Mouse (Mus musculus) stomach, postnatal 0 days (tissue): ENCODE measurements around the gene Tmem274. TPM values are rescaled to one million over a fixed set of nuclear protein-coding genes. Genes with fewer than 3 reads are reported as not detected.
"Not testable (repeated sequence)": the region's sequence is repeated elsewhere in the genome, so short reads cannot be mapped to it uniquely, and the experiment has no call there.

Experiments used
- ATAC-seq: fragments of 200-750 bp; cut with Nextera tagmentation; 2 replicates; pipeline ENCODE4 v1.8.0; 2017; ENCODE audit not compliant: low FRiP score, low TSS enrichment
- DNase-seq: peaks from one replicate; pipeline ENCODE4 v3.0.0-alpha.2; 2016; ENCODE audit warnings: low spot score
- H3K27ac ChIP-seq: fragments of 300-500 bp; sonication (generic); replicated peaks from 2 replicates; pipeline ENCODE4 v1.5.1; 2014; ENCODE audit warnings: mild to moderate bottlenecking, control low read depth
- H3K27me3 ChIP-seq: fragments of 300-500 bp; sonication (generic); 2 replicates; pipeline ENCODE4 v1.6.1; 2014; ENCODE audit warnings: low read length; ENCODE audit not compliant: control insufficient read depth, insufficient read depth
- H3K36me3 ChIP-seq: fragments of 300-500 bp; sonication (generic); 2 replicates; pipeline ENCODE4 v1.6.1; 2014; ENCODE audit warnings: low read length, mixed read lengths; ENCODE audit not compliant: control insufficient read depth, insufficient read depth
- H3K4me1 ChIP-seq: fragments of 300-500 bp; sonication (generic); replicated peaks from 2 replicates; pipeline ENCODE4 v1.6.1; 2014; ENCODE audit warnings: antibody characterized with exemption; ENCODE audit not compliant: control insufficient read depth, insufficient read depth
- H3K4me2 ChIP-seq: fragments of 300-500 bp; sonication (generic); replicated peaks from 2 replicates; pipeline ENCODE4 v1.6.1; 2014; ENCODE audit warnings: low read depth, mild to moderate bottlenecking, control low read depth, moderate library complexity
- H3K4me3 ChIP-seq: fragments of 300-500 bp; sonication (generic); 2 replicates; pipeline ENCODE4 v1.5.1; 2014; ENCODE audit warnings: low read depth, low read length, control low read depth
- H3K9ac ChIP-seq: fragments of 300-500 bp; sonication (generic); 2 replicates; pipeline ENCODE4 v1.6.1; 2014; ENCODE audit warnings: mild to moderate bottlenecking, low read length, control low read depth, mixed read lengths
- H3K9me3 ChIP-seq: fragments of 300-500 bp; sonication (generic); 2 replicates; pipeline ENCODE4 v1.6.1; 2016; ENCODE audit warnings: low read length; ENCODE audit not compliant: control insufficient read depth
- CTCF ChIP-seq: IDR thresholded peaks from 2 replicates; pipeline ENCODE4 v1.5.1; 2016; ENCODE audit warnings: antibody characterized with exemption, low read depth, mild to moderate bottlenecking, moderate library complexity
- EP300 ChIP-seq: optimal IDR thresholded peaks from 2 replicates; pipeline ENCODE3; 2016; ENCODE audit warnings: antibody characterized with exemption
- WGBS: fragments of 180-500 bp; shearing (Covaris S2); extraction: QIAGEN DNeasy Blood & Tissue Kit; methylation state at CpG from one replicate; pipeline ENCODE4 v1.1.7; 2014; 5-methylcytosine and 5-hydroxymethylcytosine counted together
- polyA plus RNA-seq: library from polyadenylated mRNA; unstranded; fragments of >200 nt; fragmentation: Nextera tagmentation; extraction: Ambion mirVana; gene quantifications from 2 replicates; pipeline ENCODE4 v1.2.1, GENCODE M21; 2015

Gene Tmem274
- not detected in 2 replicates for polyA plus RNA-seq

GRCm38 (mm10) chr4:149477078-149477477 is at the start of gene Tmem274:
Gene Tmem274 (plus strand): TSS chr4:149477378.
- no peak within 1 kb of the TSS for H3K27ac ChIP-seq
- H3K4me3 ChIP-seq = no peak within 1 kb of the TSS
- H3K9ac ChIP-seq = no peak within 1 kb of the TSS
- no peaks in the 10 kb centered on the region for H3K4me1 ChIP-seq
- no peak within 1 kb of the TSS for H3K4me2 ChIP-seq
- ATAC-seq (no peak), DNase-seq (no peak)
- no peaks in the 10 kb centered on the region for H3K9me3 ChIP-seq
- no peaks in the 10 kb centered on the region for H3K36me3 ChIP-seq
- WGBS = 86% methylated on average over 11 of the region's 11 CpGs
- TF ChIP-seq CTCF (no peak), EP300 (no peak)
- no peaks in the 10 kb centered on the region for H3K27me3 ChIP-seq

- Histone ChIP-seq H3K9ac (no peak overlapping the region), H3K4me1 (no peaks in the 10 kb centered on the region), H3K27me3 (no peaks in the 10 kb centered on the region), H3K9me3 (no peaks in the 10 kb centered on the region), H3K36me3 (no peaks in the 10 kb centered on the region), H3K4me2 (no peak overlapping the region), H3K4me3 (no peak overlapping the region), H3K27ac (no peak overlapping the region)
- TF ChIP-seq CTCF = no peak
- no peak for TF ChIP-seq EP300
- 82% methylated on average over 5 of the region's 5 CpGs for WGBS
- DNase-seq (no peak), ATAC-seq (no peak)
These were observed 47.6 kb upstream of the Tmem274 start for GRCm38 (mm10) chr4:149429592-149429991.

GRCm38 (mm10) chr4:149431887-149432286 is 45.3 kb upstream of the Tmem274 start:
- 86% methylated on average over 1 of the region's 1 CpGs for WGBS

GRCm38 (mm10) chr4:149440576-149440975 is 36.6 kb upstream of the Tmem274 start:
- no peak overlapping the region for H3K4me2 ChIP-seq

More at GRCm38 (mm10) chr4:149431887-149432286, 45.3 kb upstream of the Tmem274 start:
- ATAC-seq, H3K9me3 ChIP-seq, H3K27me3 ChIP-seq, H3K36me3 ChIP-seq, H3K27ac ChIP-seq, DNase-seq, H3K4me3 ChIP-seq, H3K4me1 ChIP-seq, H3K9ac ChIP-seq, H3K4me2 ChIP-seq: not testable (repeated sequence)

GRCm38 (mm10) chr4:149442436-149442835 is 34.7 kb upstream of the Tmem274 start:
- Histone ChIP-seq H3K4me2 (no peak overlapping the region), H3K9me3 (no peaks in the 10 kb centered on the region), H3K36me3 (no peaks in the 10 kb centered on the region), H3K27me3 (no peaks in the 10 kb centered on the region), H3K4me3 (no peak overlapping the region), H3K4me1 (peaks cover 3% of the 10 kb centered on the region; the same call in 1 of the 2 replicates), H3K9ac (no peak overlapping the region), H3K27ac (no peak overlapping the region)
- ATAC-seq = no peak
- DNase-seq = no peak
- WGBS = 19% methylated on average over 3 of the region's 3 CpGs
- no peak for TF ChIP-seq CTCF
- no peak for TF ChIP-seq EP300

More at GRCm38 (mm10) chr4:149440576-149440975, 36.6 kb upstream of the Tmem274 start:
- Histone ChIP-seq H3K36me3 (no peaks in the 10 kb centered on the region), H3K4me1 (no peaks in the 10 kb centered on the region), H3K9me3 (no peaks in the 10 kb centered on the region), H3K27me3 (no peaks in the 10 kb centered on the region), H3K9ac (no peak overlapping the region), H3K27ac (no peak overlapping the region), H3K4me3 (no peak overlapping the region)
- 63% methylated on average over 8 of the region's 8 CpGs for WGBS
- DNase-seq = no peak
- TF ChIP-seq CTCF = no peak
- no peak for TF ChIP-seq EP300
- ATAC-seq = no peak

- DNase-seq (no peak), ATAC-seq (no peak)
- TF ChIP-seq CTCF (no peak), EP300 (no peak)
- Histone ChIP-seq H3K4me3 (no peak overlapping the region), H3K36me3 (no peaks in the 10 kb centered on the region), H3K4me2 (no peak overlapping the region), H3K4me1 (peaks cover 3% of the 10 kb centered on the region; the same call in 1 of the 2 replicates), H3K9me3 (no peaks in the 10 kb centered on the region), H3K27me3 (no peaks in the 10 kb centered on the region), H3K27ac (no peak overlapping the region; the same call in 1 of the 2 replicates), H3K9ac (no peak overlapping the region)
- WGBS = 51% methylated on average over 1 of the region's 1 CpGs
These were observed 32.7 kb upstream of the Tmem274 start for GRCm38 (mm10) chr4:149444465-149444864.
